Mouse (Mus musculus): ENCODE measurements around the gene Evi2a. TPM values are rescaled to one million over a fixed set of nuclear protein-coding genes. Genes with fewer than 3 reads are reported as not detected.

Gene Evi2a
- polyA plus RNA-seq (2014; fragmentation: Nextera tagmentation; extraction: Ambion mirVana), result 2.2 and 3.1 TPM in 2 replicates

DNA sequence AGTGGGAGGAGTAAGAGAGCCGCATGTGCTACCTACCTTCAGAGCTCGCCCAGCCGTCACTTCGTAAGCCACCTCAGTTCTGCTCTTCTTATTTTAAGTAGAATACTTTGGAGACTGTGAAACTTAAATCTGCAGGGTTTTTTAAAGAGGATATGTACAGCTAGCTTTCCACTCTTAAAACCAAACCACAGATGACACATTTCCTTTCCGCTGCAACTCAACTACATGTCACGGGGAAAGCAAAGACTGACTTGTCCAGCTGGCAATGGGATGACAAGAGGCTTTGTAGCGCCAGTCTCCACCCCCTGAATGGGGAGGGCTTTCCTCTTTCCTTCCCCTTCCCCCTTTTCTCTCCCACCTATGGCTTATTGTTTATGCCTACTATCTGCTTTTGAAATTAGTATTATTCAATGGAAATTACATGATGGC lies at the start of gene Evi2a, which contains the start of gene Evi2:
TSS of gene Evi2a (minus strand) at position 277 of the 429 bp plus-strand sequence.
TSS of gene Evi2 (minus strand) at position 257 of the 429 bp plus-strand sequence.
- no peak within 1 kb of the TSS for H3K4me2 ChIP-seq (replicated peaks; ENCODE audit: low read depth, low read length)
- ATAC-seq (ENCODE audit: low FRiP score), result no peak
- no peak within 1 kb of the TSS for H3K9ac ChIP-seq (ENCODE audit: low read depth, low read length)
- no peak within 1 kb of the TSS for H3K27ac ChIP-seq (ENCODE audit: low read depth, low read length)
- no peak within 1 kb of the TSS for H3K4me3 ChIP-seq (ENCODE audit: low read depth, low read length)
- H3K4me1 ChIP-seq (replicated peaks; ENCODE audit: control insufficient read depth, insufficient read depth, low read length), result no peaks in the 10 kb centered on the region
- no peaks in the 10 kb centered on the region for H3K27me3 ChIP-seq (ENCODE audit: control insufficient read depth, insufficient read depth, low read length)
- DNase-seq (ENCODE audit: low spot score), result no peak
- H3K36me3 ChIP-seq (ENCODE audit: control insufficient read depth, insufficient read depth, low read length), result no peaks in the 10 kb centered on the region
- 90% methylated on average over 7 of the region's 7 CpGs for WGBS
- no peaks in the 10 kb centered on the region for H3K9me3 ChIP-seq (ENCODE audit: control insufficient read depth, low read length)

DNA sequence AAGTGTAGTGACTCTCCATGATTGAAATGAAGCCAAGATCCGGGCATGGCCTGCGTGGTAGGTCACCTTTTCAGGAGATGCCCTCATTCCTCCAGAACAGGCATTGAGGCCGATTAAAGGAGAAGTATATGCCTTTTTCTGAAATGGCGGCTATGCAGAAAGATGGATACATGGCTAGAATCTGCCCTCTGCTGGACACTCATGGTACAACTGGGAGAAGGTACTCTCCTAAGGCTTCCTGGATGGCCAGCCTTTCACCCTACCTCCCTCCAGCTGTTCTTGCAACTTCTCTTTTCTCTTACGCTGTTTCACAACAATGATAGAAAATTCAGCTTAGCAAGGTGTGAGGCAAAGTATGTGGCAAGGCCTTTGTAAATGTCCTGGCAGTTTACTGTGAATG lies 47.3 kb upstream of the Evi2a start:
- no peaks in the 10 kb centered on the region for H3K9me3 ChIP-seq (ENCODE audit: control insufficient read depth, low read length)
- H3K9ac ChIP-seq (ENCODE audit: low read depth, low read length), result no peak overlapping the region
- WGBS, result 56% methylated on average over 5 of the region's 5 CpGs
- H3K36me3 ChIP-seq (ENCODE audit: control insufficient read depth, insufficient read depth, low read length), result no peaks in the 10 kb centered on the region
- no peak overlapping the region for H3K4me2 ChIP-seq (replicated peaks; ENCODE audit: low read depth, low read length)
- DNase-seq (ENCODE audit: low spot score) (peak; percentile 84), ATAC-seq (ENCODE audit: low FRiP score) (no peak)
- H3K4me3 ChIP-seq (ENCODE audit: low read depth, low read length), result no peak overlapping the region
- no peaks in the 10 kb centered on the region for H3K27me3 ChIP-seq (ENCODE audit: control insufficient read depth, insufficient read depth, low read length)
- H3K27ac ChIP-seq (ENCODE audit: low read depth, low read length), result no peak overlapping the region
- no peaks in the 10 kb centered on the region for H3K4me1 ChIP-seq (replicated peaks; ENCODE audit: control insufficient read depth, insufficient read depth, low read length)

DNA sequence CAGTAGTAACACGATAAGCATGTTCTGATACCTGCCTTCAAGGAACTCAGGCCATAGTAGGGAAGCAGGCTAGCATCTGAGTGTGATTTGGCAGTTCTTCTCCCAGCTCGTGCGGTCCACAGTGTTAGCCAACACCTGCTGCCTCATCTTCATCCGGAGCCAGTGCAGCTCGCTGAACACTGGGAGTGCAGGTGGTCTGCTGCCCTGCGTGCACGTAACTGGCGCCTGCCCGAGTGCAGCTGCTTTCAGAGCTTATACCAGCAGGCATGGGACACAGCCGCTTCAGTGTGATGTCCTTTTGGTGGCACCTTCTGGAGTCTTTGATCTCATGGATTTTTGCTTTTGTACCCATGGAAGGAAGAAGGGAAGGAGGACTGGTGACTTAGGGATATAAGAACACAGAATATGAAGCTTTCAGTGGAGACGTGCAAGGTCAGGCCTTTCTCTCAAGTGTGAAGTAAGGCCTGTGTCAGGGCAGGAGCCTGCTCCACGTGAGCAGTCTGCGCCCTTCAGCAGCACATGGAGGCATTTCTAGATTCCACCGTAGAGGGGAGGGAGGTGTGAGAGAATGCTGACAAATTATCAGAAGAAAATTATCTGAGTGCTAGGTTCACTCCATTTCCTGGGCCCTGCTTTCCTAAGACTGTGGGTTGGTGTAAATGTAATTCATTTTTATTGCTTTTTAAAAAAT lies 45.1 kb upstream of the Evi2a start:
- no peaks in the 10 kb centered on the region for H3K4me1 ChIP-seq (replicated peaks; ENCODE audit: control insufficient read depth, insufficient read depth, low read length)
- no peak for DNase-seq (ENCODE audit: low spot score)
- 95% methylated on average over 14 of the region's 14 CpGs for WGBS
- no peak for ATAC-seq (ENCODE audit: low FRiP score)
- no peak overlapping the region for H3K27ac ChIP-seq (ENCODE audit: low read depth, low read length)
- 0 out of 2 replicates have a peak, but pooled peaks cover 1% of the 10 kb centered on the region for H3K36me3 ChIP-seq (ENCODE audit: control insufficient read depth, insufficient read depth, low read length)
- H3K9me3 ChIP-seq (ENCODE audit: control insufficient read depth, low read length), result no peaks in the 10 kb centered on the region
- no peaks in the 10 kb centered on the region for H3K27me3 ChIP-seq (ENCODE audit: control insufficient read depth, insufficient read depth, low read length)
- H3K4me2 ChIP-seq (replicated peaks; ENCODE audit: low read depth, low read length), result no peak overlapping the region
- H3K4me3 ChIP-seq (ENCODE audit: low read depth, low read length), result no peak overlapping the region
- no peak overlapping the region for H3K9ac ChIP-seq (ENCODE audit: low read depth, low read length)

DNA sequence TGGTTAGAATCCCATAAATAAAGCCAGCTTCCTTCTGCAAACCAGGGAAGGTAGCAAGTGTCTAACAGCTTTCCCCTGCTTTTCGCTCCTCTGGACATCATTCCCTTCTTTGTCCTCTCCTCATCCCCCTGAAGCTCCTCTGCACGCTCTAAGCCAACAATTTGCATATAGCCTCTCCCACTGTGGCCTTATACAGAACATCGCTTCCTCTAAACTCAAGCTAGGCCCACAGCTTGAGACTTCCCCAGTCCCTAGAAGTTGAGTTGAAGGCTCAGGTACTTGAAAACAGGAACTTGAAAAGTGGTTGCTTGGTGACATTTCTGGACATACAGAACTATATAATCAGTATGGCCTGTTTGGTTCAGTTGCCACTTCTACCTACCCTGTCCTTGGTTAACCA lies 43.4 kb upstream of the Evi2a start:
- DNase-seq (ENCODE audit: low spot score) (no peak), ATAC-seq (ENCODE audit: low FRiP score) (no peak)
- Histone ChIP-seq H3K27ac (ENCODE audit: low read depth, low read length) (no peak overlapping the region), H3K36me3 (ENCODE audit: control insufficient read depth, insufficient read depth, low read length) (0 out of 2 replicates have a peak, but pooled peaks cover 2% of the 10 kb centered on the region), H3K9ac (ENCODE audit: low read depth, low read length) (no peak overlapping the region), H3K27me3 (ENCODE audit: control insufficient read depth, insufficient read depth, low read length) (no peaks in the 10 kb centered on the region), H3K9me3 (ENCODE audit: control insufficient read depth, low read length) (no peaks in the 10 kb centered on the region), H3K4me3 (ENCODE audit: low read depth, low read length) (no peak overlapping the region), H3K4me1 (replicated peaks; ENCODE audit: control insufficient read depth, insufficient read depth, low read length) (no peaks in the 10 kb centered on the region), H3K4me2 (replicated peaks; ENCODE audit: low read depth, low read length) (no peak overlapping the region)
- WGBS, result 76% methylated on average over 3 of the region's 3 CpGs

- no peak for DNase-seq (ENCODE audit: low spot score)
- H3K4me1 ChIP-seq (replicated peaks; ENCODE audit: control insufficient read depth, insufficient read depth, low read length), result no peaks in the 10 kb centered on the region
- no peak overlapping the region for H3K4me2 ChIP-seq (replicated peaks; ENCODE audit: low read depth, low read length)
- H3K9ac ChIP-seq (ENCODE audit: low read depth, low read length), result no peak overlapping the region
- H3K27ac ChIP-seq (ENCODE audit: low read depth, low read length), result no peak overlapping the region
- no peaks in the 10 kb centered on the region for H3K9me3 ChIP-seq (ENCODE audit: control insufficient read depth, low read length)
- ATAC-seq (ENCODE audit: low FRiP score), result no peak
- no peaks in the 10 kb centered on the region for H3K27me3 ChIP-seq (ENCODE audit: control insufficient read depth, insufficient read depth, low read length)
- peaks cover 15% of the 10 kb centered on the region for H3K36me3 ChIP-seq (ENCODE audit: control insufficient read depth, insufficient read depth, low read length)
- no peak overlapping the region for H3K4me3 ChIP-seq (ENCODE audit: low read depth, low read length)
- 87% methylated on average over 2 of the region's 2 CpGs for WGBS
Measured at GRCm38 (mm10) chr11:79570319-79570718, 39.9 kb upstream of the Evi2a start.

GRCm38 (mm10) chr11:79568197-79568911 lies 37.9 kb upstream of the Evi2a start:
- no peak overlapping the region for H3K4me3 ChIP-seq (ENCODE audit: low read depth, low read length)
- 93% methylated on average over 11 of the region's 11 CpGs for WGBS
- H3K4me1 ChIP-seq (replicated peaks; ENCODE audit: control insufficient read depth, insufficient read depth, low read length), result no peaks in the 10 kb centered on the region
- no peak overlapping the region for H3K27ac ChIP-seq (ENCODE audit: low read depth, low read length)
- DNase-seq (ENCODE audit: low spot score), result no peak
- peaks cover 19% of the 10 kb centered on the region for H3K36me3 ChIP-seq (ENCODE audit: control insufficient read depth, insufficient read depth, low read length)
- no peak overlapping the region for H3K9ac ChIP-seq (ENCODE audit: low read depth, low read length)
- no peaks in the 10 kb centered on the region for H3K27me3 ChIP-seq (ENCODE audit: control insufficient read depth, insufficient read depth, low read length)
- H3K4me2 ChIP-seq (replicated peaks; ENCODE audit: low read depth, low read length), result no peak overlapping the region
- H3K9me3 ChIP-seq (ENCODE audit: control insufficient read depth, low read length), result no peaks in the 10 kb centered on the region
- ATAC-seq (ENCODE audit: low FRiP score), result no peak

DNA sequence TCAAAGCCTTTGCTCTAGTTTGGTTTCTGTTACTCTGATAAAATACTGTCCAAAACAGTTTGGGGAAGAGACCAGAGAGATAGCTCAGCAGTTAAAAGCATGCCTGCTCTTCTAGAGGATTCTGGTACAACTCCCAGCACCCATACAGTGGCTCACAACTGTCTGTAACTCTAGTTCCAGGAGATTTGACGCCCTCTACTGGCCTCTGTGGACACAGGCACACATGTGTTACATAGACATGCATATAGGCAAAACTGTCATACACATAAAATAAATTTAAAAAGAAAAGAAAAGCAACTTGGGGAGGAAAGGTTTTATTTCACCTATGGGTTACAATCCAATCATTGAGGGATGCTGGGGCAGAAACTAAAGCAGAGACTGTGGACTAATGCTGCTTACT lies 36.5 kb upstream of the Evi2a start:
- H3K27ac ChIP-seq (ENCODE audit: low read depth, low read length), result no peak overlapping the region
- peaks cover 19% of the 10 kb centered on the region for H3K36me3 ChIP-seq (ENCODE audit: control insufficient read depth, insufficient read depth, low read length)
- no peak overlapping the region for H3K9ac ChIP-seq (ENCODE audit: low read depth, low read length)
- H3K9me3 ChIP-seq (ENCODE audit: control insufficient read depth, low read length), result no peaks in the 10 kb centered on the region
- no peaks in the 10 kb centered on the region for H3K4me1 ChIP-seq (replicated peaks; ENCODE audit: control insufficient read depth, insufficient read depth, low read length)
- ATAC-seq (ENCODE audit: low FRiP score) (no peak), DNase-seq (ENCODE audit: low spot score) (no peak)
- no peak overlapping the region for H3K4me3 ChIP-seq (ENCODE audit: low read depth, low read length)
- WGBS, result 63% methylated on average over 1 of the region's 1 CpGs
- no peaks in the 10 kb centered on the region for H3K27me3 ChIP-seq (ENCODE audit: control insufficient read depth, insufficient read depth, low read length)
- no peak overlapping the region for H3K4me2 ChIP-seq (replicated peaks; ENCODE audit: low read depth, low read length)

DNA sequence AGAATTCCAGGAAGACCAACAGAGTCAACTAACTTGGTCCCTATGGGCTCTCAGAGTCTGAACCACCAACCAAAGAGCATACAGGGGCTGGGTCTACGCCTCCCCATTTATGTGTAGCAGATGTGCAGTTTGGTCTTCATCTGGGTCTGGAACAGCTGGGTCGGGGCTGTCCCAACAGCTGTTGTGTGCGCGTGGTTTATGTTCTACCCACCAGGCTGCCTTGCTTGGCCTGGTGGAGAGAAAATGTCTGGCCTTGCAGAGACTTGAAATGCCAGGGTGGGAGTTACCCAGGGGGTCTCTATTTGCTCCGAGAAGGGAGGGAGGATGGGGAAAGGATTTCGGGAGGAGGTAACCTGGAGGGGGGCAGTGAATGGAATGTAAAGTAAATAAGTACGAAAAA lies 33.1 kb upstream of the Evi2a start:
- H3K27me3 ChIP-seq (ENCODE audit: control insufficient read depth, insufficient read depth, low read length), result no peaks in the 10 kb centered on the region
- no peak overlapping the region for H3K4me3 ChIP-seq (ENCODE audit: low read depth, low read length)
- WGBS, result 98% methylated on average over 7 of the region's 7 CpGs
- no peak for ATAC-seq (ENCODE audit: low FRiP score)
- no peak overlapping the region for H3K27ac ChIP-seq (ENCODE audit: low read depth, low read length)
- H3K4me1 ChIP-seq (replicated peaks; ENCODE audit: control insufficient read depth, insufficient read depth, low read length), result no peaks in the 10 kb centered on the region
- DNase-seq (ENCODE audit: low spot score), result no peak
- peaks cover 17% of the 10 kb centered on the region for H3K36me3 ChIP-seq (ENCODE audit: control insufficient read depth, insufficient read depth, low read length)
- H3K4me2 ChIP-seq (replicated peaks; ENCODE audit: low read depth, low read length), result no peak overlapping the region
- H3K9me3 ChIP-seq (ENCODE audit: control insufficient read depth, low read length), result no peaks in the 10 kb centered on the region
- H3K9ac ChIP-seq (ENCODE audit: low read depth, low read length), result no peak overlapping the region

GRCm38 (mm10) chr11:79560536-79560935 lies 30.1 kb upstream of the Evi2a start:
- Histone ChIP-seq H3K4me3 (ENCODE audit: low read depth, low read length) (no peak overlapping the region), H3K27ac (ENCODE audit: low read depth, low read length) (no peak overlapping the region), H3K36me3 (ENCODE audit: control insufficient read depth, insufficient read depth, low read length) (peaks cover 7% of the 10 kb centered on the region; the same call in 1 of the 2 replicates), H3K4me1 (replicated peaks; ENCODE audit: control insufficient read depth, insufficient read depth, low read length) (no peaks in the 10 kb centered on the region), H3K9me3 (ENCODE audit: control insufficient read depth, low read length) (no peaks in the 10 kb centered on the region), H3K27me3 (ENCODE audit: control insufficient read depth, insufficient read depth, low read length) (no peaks in the 10 kb centered on the region), H3K9ac (ENCODE audit: low read depth, low read length) (no peak overlapping the region), H3K4me2 (replicated peaks; ENCODE audit: low read depth, low read length) (no peak overlapping the region)
- WGBS, result 94% methylated on average over 4 of the region's 4 CpGs
- ATAC-seq (ENCODE audit: low FRiP score) (no peak), DNase-seq (ENCODE audit: low spot score) (no peak)

All from hindbrain, embryonic 11.5 days (tissue).